Mouse (Mus musculus): ENCODE measurements around the gene Zfp955a.
"Not testable (repeated sequence)": the region's sequence is repeated elsewhere in the genome, so short reads cannot be mapped to it uniquely, and the experiment has no call there.

The Zfp955a gene

GRCm38 (mm10) chr17:33254530-33255318, at the start of gene Zfp955a:
TSS of gene Zfp955a (minus strand) at chr17:33255145.
- not testable (repeated sequence) for DNase-seq (ENCODE audit: inconsistent ontology term)

- not testable (repeated sequence) for DNase-seq (ENCODE audit: inconsistent ontology term)
Measured at GRCm38 (mm10) chr17:33289876-33290149, 34.9 kb upstream of the Zfp955a start.

DNA sequence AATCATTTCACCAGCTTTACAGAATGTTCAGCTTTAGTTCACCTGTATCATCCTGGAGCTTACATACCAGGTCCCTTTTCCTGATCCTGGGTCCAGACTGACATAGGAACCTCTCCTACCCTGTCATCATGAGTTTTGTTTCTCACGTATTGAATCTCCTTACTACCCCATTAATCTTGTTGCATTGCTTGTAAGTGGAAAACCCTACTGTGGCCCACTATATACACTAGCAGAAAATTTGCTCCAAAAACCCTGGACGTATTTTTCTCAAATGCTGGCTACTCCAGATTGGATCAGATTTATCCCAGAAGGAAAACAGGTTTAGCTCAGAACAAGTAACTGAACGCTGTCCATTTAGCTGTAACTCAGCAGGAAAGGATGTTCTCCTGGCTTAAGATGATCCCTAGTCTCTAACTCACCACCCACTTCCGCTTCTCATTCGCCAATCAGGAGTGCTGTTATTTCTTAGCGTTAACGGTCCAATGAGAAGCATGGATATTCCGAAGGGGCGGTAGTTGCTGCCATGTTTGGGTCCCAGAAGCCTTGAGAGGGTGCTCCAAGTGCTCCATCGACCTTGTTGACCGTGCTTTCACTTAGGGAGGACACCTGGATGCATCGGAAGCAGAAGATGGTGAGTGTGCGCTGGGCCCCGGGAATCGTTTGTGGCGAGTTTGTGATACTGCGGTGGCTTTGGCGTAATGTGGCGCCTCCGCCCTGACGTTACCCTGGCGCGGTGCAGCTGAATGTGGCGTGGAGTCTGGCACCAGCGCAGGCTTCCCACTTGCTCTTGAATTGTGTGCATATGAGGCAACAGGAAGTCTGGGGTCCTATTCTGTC, 34.3 kb upstream of the Zfp955a start, which contains the start of gene Zfp955b:
TSS of gene Zfp955b (plus strand) at position 506 of the 837 bp plus-strand sequence.
- DNase-seq (ENCODE audit: inconsistent ontology term), result not testable (repeated sequence)

- DNase-seq (ENCODE audit: inconsistent ontology term), result no peak
Measured at GRCm38 (mm10) chr17:33268907-33269306, 14.0 kb upstream of the Zfp955a start.

- DNase-seq (ENCODE audit: inconsistent ontology term), result no peak
Measured at GRCm38 (mm10) chr17:33264376-33264775, 9.4 kb upstream of the Zfp955a start, which contains the start of gene Olfr63. TSS of gene Olfr63 (plus strand) at chr17:33264676.

- not testable (repeated sequence) for DNase-seq (ENCODE audit: inconsistent ontology term)
Measured at GRCm38 (mm10) chr17:33255319-33255657, 343 bp upstream of the Zfp955a start.

GRCm38 (mm10) chr17:33236646-33237045, 18.3 kb downstream of the Zfp955a start:
- DNase-seq (ENCODE audit: inconsistent ontology term), result not testable (repeated sequence)

- no peak for DNase-seq (ENCODE audit: inconsistent ontology term)
Measured at GRCm38 (mm10) chr17:33221590-33221989, 33.4 kb downstream of the Zfp955a start, which contains the start of gene Olfr1564. TSS of gene Olfr1564 (minus strand) at chr17:33221690.

DNA sequence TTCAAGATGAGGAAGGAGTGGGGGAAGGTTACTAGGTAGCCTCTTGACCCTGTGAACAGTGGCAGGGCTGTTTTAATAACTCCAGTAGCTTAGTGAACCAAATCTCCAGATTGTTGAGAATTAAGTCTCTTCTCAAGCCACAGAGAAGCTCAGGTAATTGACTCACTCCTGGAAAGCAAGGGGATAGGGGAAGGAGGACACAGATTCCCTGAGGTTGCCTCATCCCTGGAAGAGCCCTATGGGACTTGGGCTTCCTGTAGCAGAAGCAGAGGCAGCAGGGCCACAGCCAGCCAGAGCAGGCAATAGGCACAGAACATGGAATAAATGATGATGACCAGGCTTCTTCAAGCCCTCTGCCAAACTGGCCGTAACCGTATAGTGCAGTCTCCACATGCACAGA, 63.9 kb downstream of the Zfp955a start, which contains the start of gene Olfr239:
TSS of gene Olfr239 (plus strand) at position 301 of the 400 bp plus-strand sequence.
- not testable (repeated sequence) for DNase-seq (ENCODE audit: inconsistent ontology term)

All from Muller cell, postnatal 12 days (primary cell).